Mouse (Mus musculus) kidney, embryonic 14.5 days (tissue): ENCODE data around the gene Cops3. TPM values are rescaled to one million over a fixed set of nuclear protein-coding genes. Genes with fewer than 3 reads are reported as not detected.
A peak's percentile ranks its signal among the peaks of the same experiment; 100 is the strongest.

Source experiments
- ATAC-seq: fragments of 200-750 bp; cut with Nextera tagmentation; 2 replicates; pipeline ENCODE4 v1.8.0; 2017; ENCODE audit warnings: moderate number of reproducible peaks, mild to moderate bottlenecking, moderate TSS enrichment, moderate library complexity; ENCODE audit not compliant: low FRiP score, low TSS enrichment
- H3K27ac ChIP-seq: fragments of 300-500 bp; sonication (generic); 2 replicates; pipeline ENCODE4 v1.5.1; 2014; ENCODE audit warnings: low read depth, mild to moderate bottlenecking, low read length, moderate library complexity, mixed read lengths
- H3K27me3 ChIP-seq: fragments of 300-500 bp; sonication (generic); 2 replicates; pipeline ENCODE4 v1.6.1; 2014; ENCODE audit warnings: mild to moderate bottlenecking, low read length; ENCODE audit not compliant: control insufficient read depth, insufficient read depth
- H3K36me3 ChIP-seq: fragments of 300-500 bp; sonication (generic); 2 replicates; pipeline ENCODE4 v1.6.1; 2014; ENCODE audit warnings: low read length, mixed read lengths; ENCODE audit not compliant: control insufficient read depth, insufficient read depth
- H3K4me1 ChIP-seq: fragments of 300-500 bp; sonication (generic); 2 replicates; pipeline ENCODE4 v1.6.1; 2014; ENCODE audit warnings: low read length, mixed read lengths; ENCODE audit not compliant: control insufficient read depth, insufficient read depth
- H3K4me2 ChIP-seq: fragments of 300-500 bp; sonication (generic); replicated peaks from 2 replicates; pipeline ENCODE4 v1.6.1; 2014; ENCODE audit warnings: low read depth, mild to moderate bottlenecking, low read length
- H3K4me3 ChIP-seq: fragments of 300-500 bp; sonication (generic); 2 replicates; pipeline ENCODE4 v1.5.1; 2014; ENCODE audit warnings: mild to moderate bottlenecking, low read length
- H3K9ac ChIP-seq: fragments of 300-500 bp; sonication (generic); 2 replicates; pipeline ENCODE4 v1.6.1; 2014; ENCODE audit warnings: low read depth, mild to moderate bottlenecking, low read length, moderate library complexity
- H3K9me3 ChIP-seq: fragments of 300-500 bp; sonication (generic); 2 replicates; pipeline ENCODE4 v1.6.1; 2016; ENCODE audit warnings: low read length; ENCODE audit not compliant: control insufficient read depth
- WGBS: fragments of 180-500 bp; shearing (Covaris S2); extraction: QIAGEN DNeasy Blood & Tissue Kit; methylation state at CpG from one replicate; pipeline ENCODE4 v1.1.7; 2014; 5-methylcytosine and 5-hydroxymethylcytosine counted together
- polyA plus RNA-seq: library from polyadenylated mRNA; unstranded; fragments of >200 nt; fragmentation: Nextera tagmentation; extraction: Ambion mirVana; gene quantifications from 2 replicates; pipeline ENCODE4 v1.2.1, GENCODE M21; 2014

The Cops3 gene
- polyA plus RNA-seq, 1 experiment from 2014 or later: 241 TPM

- Histone ChIP-seq H3K4me3 (peak overlapping the region; percentile 83), H3K27me3 (no peaks in the 10 kb centered on the region), H3K27ac (no peak overlapping the region), H3K9me3 (no peaks in the 10 kb centered on the region), H3K36me3 (peaks cover 26% of the 10 kb centered on the region), H3K4me2 (peak overlapping the region; percentile 63), H3K9ac (peak overlapping the region; percentile 93; the same call in 1 of the 2 replicates), H3K4me1 (peaks cover 8% of the 10 kb centered on the region)
- no peak for ATAC-seq
- WGBS: 68% methylated on average over 14 of the region's 14 CpGs
Measured at GRCm38 (mm10) chr11:59808170-59808960, 31.3 kb downstream of the Cops3 start.

GRCm38 (mm10) chr11:59805656-59806055, 34.0 kb downstream of the Cops3 start:
- H3K9me3 ChIP-seq: no peaks in the 10 kb centered on the region
- no peak overlapping the region for H3K4me2 ChIP-seq
- ATAC-seq: no peak
- 96% methylated on average over 2 of the region's 2 CpGs for WGBS
- peaks cover 8% of the 10 kb centered on the region for H3K4me1 ChIP-seq
- H3K27ac ChIP-seq: no peak overlapping the region
- no peak overlapping the region for H3K9ac ChIP-seq
- peaks cover 53% of the 10 kb centered on the region for H3K36me3 ChIP-seq
- no peaks in the 10 kb centered on the region for H3K27me3 ChIP-seq
- H3K4me3 ChIP-seq: no peak overlapping the region

- 91% methylated on average over 1 of the region's 1 CpGs for WGBS
- no peaks in the 10 kb centered on the region for H3K9me3 ChIP-seq
- H3K4me2 ChIP-seq: no peak overlapping the region
- no peak overlapping the region for H3K4me3 ChIP-seq
- peaks cover 57% of the 10 kb centered on the region for H3K36me3 ChIP-seq
- peaks cover 8% of the 10 kb centered on the region for H3K4me1 ChIP-seq
- no peak for ATAC-seq
- no peaks in the 10 kb centered on the region for H3K27me3 ChIP-seq
- H3K9ac ChIP-seq: no peak overlapping the region
- no peak overlapping the region for H3K27ac ChIP-seq
Measured at GRCm38 (mm10) chr11:59805256-59805655, 34.4 kb downstream of the Cops3 start.

- Histone ChIP-seq H3K9ac (no peak overlapping the region), H3K27ac (no peak overlapping the region), H3K36me3 (peaks cover 64% of the 10 kb centered on the region), H3K4me3 (no peak overlapping the region), H3K9me3 (no peaks in the 10 kb centered on the region), H3K27me3 (no peaks in the 10 kb centered on the region), H3K4me1 (peaks cover 8% of the 10 kb centered on the region), H3K4me2 (no peak overlapping the region)
- ATAC-seq: no peak
- 93% methylated on average over 22 of the region's 22 CpGs for WGBS
Measured at GRCm38 (mm10) chr11:59804409-59805110, 35.1 kb downstream of the Cops3 start.

- Histone ChIP-seq H3K9ac (no peak overlapping the region), H3K27ac (no peak overlapping the region), H3K9me3 (no peaks in the 10 kb centered on the region), H3K27me3 (no peaks in the 10 kb centered on the region), H3K4me3 (no peak overlapping the region), H3K4me2 (no peak overlapping the region), H3K4me1 (peaks cover 3% of the 10 kb centered on the region), H3K36me3 (peaks cover 74% of the 10 kb centered on the region)
- WGBS: 82% methylated on average over 14 of the region's 14 CpGs
- no peak for ATAC-seq
Measured at GRCm38 (mm10) chr11:59803516-59803915, 36.1 kb downstream of the Cops3 start.

- H3K4me2 ChIP-seq: no peak overlapping the region
- ATAC-seq: no peak
- no peak overlapping the region for H3K4me3 ChIP-seq
- no peaks in the 10 kb centered on the region for H3K9me3 ChIP-seq
- WGBS: 92% methylated on average over 8 of the region's 8 CpGs
- no peaks in the 10 kb centered on the region for H3K27me3 ChIP-seq
- H3K9ac ChIP-seq: no peak overlapping the region
- no peaks in the 10 kb centered on the region for H3K4me1 ChIP-seq
- peaks cover 84% of the 10 kb centered on the region for H3K36me3 ChIP-seq
- no peak overlapping the region for H3K27ac ChIP-seq
Measured at GRCm38 (mm10) chr11:59801881-59802280, 37.8 kb downstream of the Cops3 start.

- Histone ChIP-seq H3K4me2 (no peak overlapping the region), H3K9me3 (no peaks in the 10 kb centered on the region), H3K27me3 (no peaks in the 10 kb centered on the region), H3K4me1 (no peaks in the 10 kb centered on the region), H3K36me3 (peaks cover 87% of the 10 kb centered on the region), H3K27ac (no peak overlapping the region), H3K9ac (no peak overlapping the region), H3K4me3 (no peak overlapping the region)
- ATAC-seq: no peak
- 96% methylated on average over 10 of the region's 10 CpGs for WGBS
Measured at GRCm38 (mm10) chr11:59800412-59800811, 39.2 kb downstream of the Cops3 start.

GRCm38 (mm10) chr11:59793390-59793789, 46.2 kb downstream of the Cops3 start:
- no peaks in the 10 kb centered on the region for H3K27me3 ChIP-seq
- H3K9me3 ChIP-seq: no peaks in the 10 kb centered on the region
- no peak overlapping the region for H3K27ac ChIP-seq
- H3K36me3 ChIP-seq: peaks cover 66% of the 10 kb centered on the region
- 90% methylated on average over 6 of the region's 6 CpGs for WGBS
- H3K4me3 ChIP-seq: no peak overlapping the region
- no peak overlapping the region for H3K9ac ChIP-seq
- H3K4me1 ChIP-seq: no peaks in the 10 kb centered on the region
- no peak overlapping the region for H3K4me2 ChIP-seq
- ATAC-seq: no peak

GRCm38 (mm10) chr11:59789311-59789710, 50.3 kb downstream of the Cops3 start:
- Histone ChIP-seq H3K27ac (no peak overlapping the region), H3K9ac (no peak overlapping the region), H3K36me3 (peaks cover 27% of the 10 kb centered on the region), H3K27me3 (no peaks in the 10 kb centered on the region), H3K9me3 (no peaks in the 10 kb centered on the region), H3K4me1 (peaks cover 5% of the 10 kb centered on the region), H3K4me2 (no peak overlapping the region), H3K4me3 (no peak overlapping the region)
- WGBS: 92% methylated on average over 1 of the region's 1 CpGs
- ATAC-seq: no peak
